Mouse (Mus musculus) monocyte, adult 2 months (primary cell): ENCODE measurements around the gene Herc6.
"Not testable (repeated sequence)": the region's sequence is repeated elsewhere in the genome, so short reads cannot be mapped to it uniquely, and the experiment has no call there.

Experiments
- DNase-seq, 2 experiments: peaks; one replicate each; pipeline ENCODE4 v3.0.0; 2022; ENCODE audit warnings: low spot score in 2 of 2, low read depth in 1 of 2

The Herc6 gene

DNA sequence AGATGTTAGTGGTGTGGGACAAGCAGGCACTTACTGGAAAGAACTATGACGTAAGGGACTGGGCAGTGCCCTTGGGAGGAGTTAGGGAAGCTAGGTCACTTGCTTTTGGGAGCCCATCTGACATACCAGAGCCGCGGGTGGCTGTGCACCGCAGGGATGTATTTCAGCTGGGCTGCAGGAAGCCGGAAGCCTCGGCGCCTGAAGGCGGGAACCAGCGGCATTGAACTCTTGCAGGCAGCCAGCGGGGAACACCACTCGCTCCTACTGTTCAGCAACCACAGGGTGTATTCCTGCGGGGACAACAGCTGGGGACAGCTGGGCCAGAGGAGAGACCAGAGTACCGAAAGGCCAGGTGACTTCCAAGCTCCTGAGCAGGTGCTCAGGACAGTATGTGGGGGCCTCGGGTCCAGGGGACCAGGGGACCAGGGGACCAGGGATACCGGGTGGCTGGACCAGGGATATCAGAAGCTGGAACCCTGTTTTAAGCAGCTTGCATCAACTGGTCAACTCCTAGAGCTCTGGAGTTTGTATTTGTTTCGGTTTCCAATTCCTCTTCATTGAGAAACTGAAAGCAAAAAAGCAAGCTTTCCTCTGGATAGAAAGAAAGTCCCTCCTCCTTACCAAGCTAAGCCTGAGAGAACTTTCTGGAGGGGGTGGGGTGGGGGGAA, at the start of gene Herc6:
Gene Herc6, plus strand, starts transcription at position 120 of the 668 bp plus-strand sequence.
- peak; percentile 26 to 41 for DNase-seq

DNA sequence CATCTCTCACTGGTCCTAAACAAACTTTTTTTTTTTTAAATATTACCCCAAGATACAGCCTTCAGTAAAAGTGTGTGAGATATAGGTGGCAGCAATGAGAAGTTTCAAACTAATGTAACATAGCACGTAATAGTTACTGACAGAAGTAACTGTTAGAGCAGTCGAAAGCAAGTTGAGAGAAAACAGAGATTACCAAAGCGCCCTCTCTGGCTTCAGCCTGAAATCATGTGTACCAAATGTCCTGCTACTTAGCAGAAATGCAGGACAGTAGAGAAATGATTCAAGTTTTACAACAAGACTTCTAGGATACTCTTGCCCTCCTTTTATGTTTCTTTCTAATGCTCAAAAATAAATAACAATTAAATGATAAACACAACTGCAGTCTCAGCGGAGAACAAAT, 49.8 kb upstream of the Herc6 start:
- no peak for DNase-seq

DNA sequence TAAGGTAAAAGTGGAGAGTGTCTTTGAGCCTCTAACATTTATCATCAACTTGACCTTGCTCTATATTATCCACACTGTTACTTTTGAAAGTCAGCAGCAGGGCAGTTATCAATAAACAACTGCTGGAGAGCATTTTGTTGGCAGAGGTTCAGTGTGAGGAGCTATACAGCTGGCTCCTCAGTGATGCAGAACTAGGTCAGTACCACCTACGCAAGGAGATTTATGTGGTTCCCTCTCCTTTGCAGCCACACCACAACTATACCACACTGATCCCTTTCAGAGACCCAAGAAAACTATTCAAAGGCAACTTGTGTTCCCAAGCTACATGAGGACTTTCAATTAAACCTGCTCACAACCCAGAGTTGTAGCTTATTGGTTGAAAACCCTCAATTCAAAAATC, 49.4 kb upstream of the Herc6 start:
- DNase-seq: no peak

DNA sequence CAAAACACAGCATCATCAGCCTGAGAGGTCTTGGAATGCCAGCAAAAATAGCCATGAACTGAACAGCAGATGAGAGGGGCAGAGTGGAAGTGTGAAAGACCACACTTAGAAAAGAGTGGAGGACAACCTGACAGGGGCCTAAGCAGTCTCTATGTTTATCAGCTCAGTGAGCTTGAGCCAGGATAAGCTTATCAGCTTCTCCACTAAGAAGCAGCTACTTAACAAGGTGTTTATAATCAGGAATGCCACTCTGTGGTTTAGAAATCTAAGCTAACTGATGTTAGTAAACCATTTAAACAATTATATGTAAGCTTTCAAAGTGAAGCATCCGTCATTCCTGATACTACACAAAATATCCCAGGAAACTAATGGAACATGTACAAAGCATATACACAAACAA, 48.8 kb upstream of the Herc6 start:
- no peak for DNase-seq

DNA sequence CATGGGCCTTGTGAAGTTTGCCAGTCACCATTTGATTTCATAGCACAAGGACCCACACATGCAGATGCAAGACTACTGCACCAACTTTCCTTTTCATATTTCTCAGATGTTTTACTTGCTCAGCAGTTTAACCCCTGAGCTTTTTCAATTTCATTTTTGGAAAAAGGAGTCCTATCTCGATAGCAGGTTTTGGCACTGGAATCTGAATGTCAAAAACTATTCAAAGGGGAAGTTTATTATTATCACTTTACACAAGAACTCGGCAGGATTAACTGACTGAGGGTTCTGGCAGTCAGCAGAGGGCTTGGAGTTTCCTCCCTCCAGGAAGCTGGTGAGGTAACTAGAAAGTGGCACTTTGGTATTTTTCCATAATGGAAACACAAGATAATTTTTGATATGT, 47.4 kb upstream of the Herc6 start:
- no peak for DNase-seq

DNA sequence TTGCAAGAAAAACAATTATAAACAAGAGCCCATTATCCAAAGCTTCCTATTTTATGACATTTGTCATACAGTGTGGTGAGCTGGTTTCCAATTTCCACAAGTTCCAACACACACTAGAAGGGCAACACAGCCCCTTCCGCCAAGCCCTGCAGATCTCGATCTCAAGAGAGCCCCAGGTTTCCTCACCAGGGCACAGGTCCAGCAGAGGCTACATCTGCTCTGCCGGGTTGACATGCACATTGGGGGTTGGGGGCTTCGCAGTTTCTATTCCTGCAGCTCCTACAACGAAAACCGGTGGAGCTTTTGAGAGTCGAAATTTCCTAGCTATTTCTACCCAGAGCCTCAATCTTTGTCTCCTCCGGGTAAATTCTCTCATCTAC, 46.6 kb upstream of the Herc6 start:
- DNase-seq: no peak

DNA sequence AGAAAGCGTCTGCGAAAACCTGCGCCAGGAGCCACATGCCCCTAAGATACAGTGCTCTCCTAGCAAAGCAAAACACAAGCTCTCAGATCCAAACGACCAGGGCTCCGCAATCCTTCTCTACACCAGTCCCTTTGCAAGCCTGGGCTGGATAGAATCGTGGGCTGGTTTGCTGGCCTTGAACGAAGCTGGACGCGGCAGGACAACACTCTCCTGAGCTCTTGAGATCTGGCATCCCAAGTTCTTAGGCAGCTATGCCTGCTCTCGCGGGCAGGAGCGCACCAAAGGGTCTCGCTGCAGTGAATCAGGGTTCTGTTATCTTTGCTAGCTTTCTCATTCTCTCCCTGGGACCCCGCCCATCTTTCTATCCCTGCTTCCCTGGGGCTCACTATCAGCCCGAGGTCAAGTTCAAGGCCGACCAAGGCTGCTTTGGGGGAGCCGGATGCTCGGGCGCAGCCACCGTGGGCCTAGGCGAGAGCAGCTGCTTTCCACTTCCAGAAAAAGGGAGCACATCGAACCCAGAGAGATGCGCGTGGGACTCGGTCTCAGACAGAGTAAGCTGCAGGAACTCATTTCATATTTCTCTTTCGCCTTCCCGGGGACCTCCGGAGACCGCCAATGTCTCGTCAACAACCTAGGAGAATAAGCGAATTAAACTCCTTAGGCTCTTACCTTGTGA, 46.1 kb upstream of the Herc6 start:
- peak in 1 of 2 experiments; percentile 6 for DNase-seq

DNA sequence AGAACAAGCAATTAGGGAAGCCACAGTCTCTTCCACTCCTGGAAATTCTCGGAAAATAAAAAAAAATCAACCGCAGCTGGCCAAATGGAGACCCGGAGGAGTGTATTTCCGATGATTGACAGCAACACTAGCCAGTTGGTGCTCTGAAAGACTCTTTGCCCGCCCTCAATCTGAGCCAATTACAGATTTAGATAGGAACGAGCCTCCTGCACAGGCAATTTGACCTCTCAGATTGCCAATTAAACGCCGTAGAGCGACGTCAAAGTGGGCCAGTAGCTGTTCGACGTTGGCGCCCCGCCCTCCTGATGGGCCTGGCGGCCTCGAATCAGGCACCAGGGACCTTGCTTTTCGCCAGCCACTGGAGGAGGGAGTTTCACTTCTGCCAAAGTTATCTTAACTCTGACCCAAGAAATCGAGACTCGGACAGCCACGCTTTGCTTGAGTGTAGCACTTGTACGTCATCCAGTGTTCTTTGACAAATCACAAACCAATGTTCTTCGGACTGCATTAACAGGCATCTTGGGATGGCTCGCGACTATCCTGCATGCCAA, 45.3 kb upstream of the Herc6 start, which contains the start of gene Ppm1k:
Gene Ppm1k, minus strand, starts transcription at position 83 of the 551 bp plus-strand sequence.
- peak; percentile 98 for DNase-seq

DNA sequence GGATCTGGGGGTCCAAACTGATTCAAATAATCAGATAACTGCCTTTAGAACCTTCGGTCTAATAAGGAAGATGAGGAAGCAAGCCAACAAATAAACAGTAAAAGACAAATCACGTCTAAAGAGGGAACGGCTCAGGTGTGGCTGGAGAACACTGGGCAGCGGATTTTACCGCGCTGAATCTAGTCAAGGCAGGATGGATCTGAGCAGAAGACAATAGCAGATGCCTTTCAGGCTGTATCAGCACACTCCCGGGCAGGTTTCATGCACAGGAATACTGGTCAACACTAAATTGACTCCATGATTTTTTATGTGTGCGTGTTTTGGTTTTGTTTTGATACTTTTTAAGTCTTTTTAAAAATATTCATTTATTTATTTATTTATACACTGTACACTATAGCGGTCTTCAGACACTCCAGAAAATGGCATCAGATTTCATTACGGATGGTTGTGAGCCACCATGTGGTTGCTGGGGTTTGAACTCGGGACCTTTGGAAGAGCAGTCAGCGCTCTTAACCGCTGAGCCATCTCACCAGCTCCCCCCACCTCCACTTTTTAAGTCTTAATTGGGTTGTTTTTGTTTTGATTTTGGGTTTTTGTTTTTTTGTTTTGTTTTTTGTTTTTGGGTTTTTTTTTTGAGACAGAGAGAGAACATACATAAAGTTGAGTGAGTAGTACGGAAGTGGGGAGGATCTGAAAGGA, 44.7 kb upstream of the Herc6 start:
- no peak for DNase-seq

DNA sequence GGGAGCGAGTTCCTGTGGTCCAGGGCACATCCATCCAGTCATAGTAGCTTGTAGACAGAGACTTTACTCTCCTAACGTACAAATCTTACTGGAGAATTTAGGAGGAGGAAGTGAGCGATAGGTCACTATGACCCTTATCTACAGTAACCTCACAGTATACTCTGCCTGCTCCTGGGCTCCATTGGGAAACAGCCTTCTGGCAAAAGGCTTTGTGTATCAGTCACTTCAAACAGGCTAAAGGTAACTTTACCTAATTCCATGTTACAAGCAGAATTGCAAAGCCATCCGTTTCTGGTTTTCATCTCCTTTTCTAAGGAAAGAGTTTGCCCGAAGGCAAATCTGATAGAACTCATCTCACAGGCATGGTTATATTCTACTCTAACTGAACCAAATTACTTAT, 42.9 kb upstream of the Herc6 start:
- no peak for DNase-seq

DNA sequence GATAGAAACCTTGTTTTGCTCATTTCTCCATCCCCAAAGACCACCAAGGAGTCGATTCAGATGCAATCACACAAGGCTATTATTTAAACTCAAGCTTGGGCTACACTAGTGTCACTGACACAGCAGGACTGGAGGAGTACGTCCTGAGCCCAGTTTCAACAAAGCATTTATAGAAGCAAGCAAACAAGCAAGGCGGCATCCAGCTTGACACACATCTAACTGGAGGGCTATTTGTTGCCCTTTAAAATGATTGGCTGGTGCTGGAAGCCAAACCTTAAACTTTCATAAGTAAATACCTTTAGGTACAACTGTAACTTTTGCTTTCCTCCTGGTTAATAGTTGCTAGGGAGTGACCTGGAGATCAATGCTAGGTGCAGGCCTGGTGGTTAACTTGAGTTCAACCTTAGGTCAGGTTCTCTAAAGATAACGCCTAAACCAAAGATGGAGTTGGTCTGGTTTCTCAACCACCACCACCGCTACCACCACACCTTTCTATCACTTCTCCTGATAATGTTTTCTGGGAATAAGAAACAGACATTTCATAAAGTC, 39.8 kb upstream of the Herc6 start:
- no peak for DNase-seq

DNA sequence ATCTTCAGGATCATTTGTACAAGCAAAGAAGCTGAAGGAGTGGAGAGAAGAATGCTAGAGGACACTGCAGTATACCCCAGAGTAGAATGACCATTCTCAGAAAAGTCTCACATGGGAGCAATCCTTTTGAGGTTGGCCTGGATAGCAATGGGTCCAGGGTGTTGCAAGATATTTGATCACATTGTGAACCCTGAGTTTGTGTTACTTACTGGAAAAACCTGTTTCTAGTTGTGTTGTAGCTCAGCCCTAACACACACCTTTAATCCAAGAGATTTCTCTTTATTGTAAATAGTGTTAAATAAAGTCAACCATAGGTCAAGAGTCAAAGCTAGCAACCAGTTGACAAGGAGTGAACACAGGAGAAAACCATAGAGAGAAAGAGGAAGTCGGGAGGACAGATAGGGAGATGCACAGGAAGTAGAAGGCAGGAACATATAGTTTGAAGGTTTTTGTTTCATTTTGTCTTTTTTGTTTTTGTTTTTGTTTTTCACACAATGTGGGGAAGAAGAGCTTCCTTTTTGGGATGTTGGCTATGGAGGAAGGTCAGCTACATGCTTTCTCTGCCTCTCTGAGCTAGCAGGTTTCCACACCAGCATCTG, 39.0 kb upstream of the Herc6 start:
- no peak for DNase-seq

DNA sequence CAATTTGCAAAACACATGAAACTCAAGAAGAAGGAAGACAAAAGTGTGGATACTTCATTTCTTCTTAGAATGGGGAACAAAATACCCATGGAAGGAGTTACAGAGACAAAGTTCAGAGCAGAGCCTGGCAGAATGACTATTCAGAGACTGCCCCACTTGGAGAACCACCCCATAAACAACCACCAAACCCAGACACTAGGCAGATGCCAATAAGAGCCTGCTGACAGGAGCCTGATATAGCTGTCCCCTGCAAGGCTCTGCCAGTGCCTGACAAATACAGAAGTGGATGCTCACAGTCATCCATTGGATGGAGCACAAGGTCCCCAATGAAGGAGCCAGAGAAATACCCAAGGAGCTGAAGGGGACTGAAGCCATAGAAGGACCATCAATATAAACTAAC, 37.2 kb upstream of the Herc6 start:
- not testable (repeated sequence) for DNase-seq

DNA sequence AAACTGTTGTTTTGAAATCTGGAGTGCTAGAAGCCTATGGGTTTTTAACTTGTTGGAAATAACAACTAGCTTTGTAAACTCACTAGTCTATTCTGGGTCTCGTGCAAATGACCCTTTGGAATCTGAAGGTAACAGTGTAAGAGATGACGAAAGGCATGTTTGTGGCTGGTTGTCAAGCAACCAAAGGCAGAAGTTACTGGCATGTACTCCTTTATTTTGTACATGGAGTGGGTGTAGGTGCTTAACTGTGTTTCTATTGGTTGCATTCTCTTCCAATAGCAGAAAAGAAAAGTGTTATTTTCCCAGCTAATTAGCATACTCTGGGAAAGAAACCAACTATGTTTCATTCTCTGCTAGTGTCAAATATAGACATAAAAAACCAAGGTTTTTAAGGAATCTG, 35.9 kb upstream of the Herc6 start:
- DNase-seq: no peak

DNA sequence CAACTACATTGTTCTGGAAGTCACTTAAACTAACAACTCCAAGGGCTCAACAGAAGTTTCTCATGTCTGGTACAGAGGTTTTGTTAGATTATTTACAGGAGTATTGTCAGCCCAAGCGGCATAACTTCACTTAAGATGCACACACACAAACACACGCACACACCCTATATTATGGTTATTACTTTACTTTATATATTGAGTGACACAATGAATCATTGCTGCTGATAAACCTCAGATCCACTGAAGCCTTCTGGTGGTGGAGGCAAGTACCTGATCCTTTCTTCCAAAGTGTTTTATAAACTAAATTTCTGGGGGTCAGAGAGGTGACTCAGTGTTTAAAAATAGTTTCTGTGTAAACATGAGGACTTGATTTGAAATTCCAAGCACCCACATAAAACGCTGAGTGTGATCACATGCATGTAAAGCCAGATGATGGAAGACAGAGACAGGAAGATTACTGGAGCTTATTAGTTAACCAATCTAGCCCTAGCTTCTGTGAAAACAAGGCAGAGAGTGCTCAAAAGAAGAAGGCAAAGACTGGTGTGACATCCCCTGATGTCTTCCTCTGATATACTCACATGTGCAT, 29.5 kb upstream of the Herc6 start:
- no peak for DNase-seq

DNA sequence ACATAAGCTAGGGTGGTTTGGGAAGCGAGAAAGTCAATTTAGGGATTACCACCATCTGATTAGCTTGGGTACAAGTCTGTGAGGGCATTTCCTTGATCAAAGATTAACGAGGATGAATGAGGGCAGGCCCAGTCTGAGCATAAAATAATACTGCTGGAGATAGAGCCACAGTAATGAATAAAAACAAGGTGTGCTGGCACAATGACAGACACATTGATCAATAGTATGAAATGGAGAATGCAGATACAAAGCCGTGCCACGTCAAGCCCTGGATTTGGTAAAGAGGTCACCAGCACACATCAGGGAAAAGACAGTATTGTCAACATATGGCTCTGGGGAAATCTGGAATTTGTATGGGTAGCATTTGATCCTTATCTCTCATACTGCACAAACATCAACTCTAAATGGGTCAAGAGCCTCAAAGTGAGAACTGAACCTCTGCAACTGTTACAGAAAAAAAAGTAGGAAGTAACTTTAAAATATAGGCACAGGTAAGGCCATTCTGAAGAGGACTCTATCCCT, 22.9 kb upstream of the Herc6 start:
- no peak for DNase-seq

DNA sequence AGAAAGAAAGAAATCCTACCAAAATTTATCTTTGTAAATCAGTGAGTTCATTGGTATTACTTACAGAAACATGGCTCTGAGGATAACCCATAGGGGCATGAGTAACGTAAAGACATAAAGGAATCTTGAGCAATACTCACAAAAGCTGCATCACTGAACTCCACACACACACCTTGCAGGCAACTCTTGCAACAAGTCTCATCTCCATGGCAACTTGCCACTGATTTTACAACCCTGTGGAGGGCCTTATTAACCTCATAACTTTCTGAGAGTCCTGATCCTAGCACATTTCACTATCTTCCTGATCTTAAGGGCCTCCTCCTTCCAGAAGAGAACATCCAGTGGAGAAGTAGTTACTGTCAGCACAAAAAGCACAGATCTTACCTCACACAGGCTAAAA, 17.3 kb upstream of the Herc6 start:
- no peak for DNase-seq

DNA sequence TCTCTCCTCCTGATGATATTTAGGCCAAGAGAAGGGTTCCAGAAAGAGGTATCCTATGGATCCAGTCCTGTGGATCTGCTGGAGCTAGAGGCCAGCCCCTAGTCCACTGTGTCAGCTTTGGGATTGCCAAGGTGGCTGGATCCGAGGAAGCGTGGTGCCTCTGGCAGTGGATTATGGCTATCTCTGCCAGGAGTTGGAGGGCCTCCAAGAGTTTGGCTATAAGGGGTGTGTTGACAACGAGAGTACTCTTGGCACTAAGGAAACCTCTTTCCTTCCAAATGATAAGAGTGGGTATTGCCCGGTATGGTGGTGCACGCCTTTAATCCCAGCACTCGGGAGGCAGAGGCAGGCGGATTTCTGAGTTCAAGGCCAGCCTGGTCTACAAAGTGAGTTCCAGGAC, 15.3 kb upstream of the Herc6 start:
- no peak for DNase-seq

DNA sequence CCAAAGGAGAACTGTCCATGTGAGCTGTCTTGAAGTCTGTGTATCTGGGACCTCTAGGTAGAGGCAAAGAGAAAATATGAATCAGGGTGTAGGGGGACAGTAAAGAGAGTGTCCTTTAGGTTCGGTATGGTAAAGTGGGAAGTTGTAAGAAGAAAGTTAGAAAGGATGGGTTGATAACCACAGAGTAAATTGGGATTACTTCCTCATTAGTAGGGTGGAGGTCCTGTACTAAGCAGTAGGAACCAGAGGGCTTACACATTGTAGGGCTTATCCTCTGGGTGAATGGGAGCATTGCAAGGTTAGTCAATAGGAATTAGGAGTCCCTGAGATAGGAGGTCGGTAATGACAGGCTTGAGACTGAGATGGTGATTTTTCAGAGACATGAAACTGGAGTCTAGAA, 13.2 kb upstream of the Herc6 start:
- no peak for DNase-seq

DNA sequence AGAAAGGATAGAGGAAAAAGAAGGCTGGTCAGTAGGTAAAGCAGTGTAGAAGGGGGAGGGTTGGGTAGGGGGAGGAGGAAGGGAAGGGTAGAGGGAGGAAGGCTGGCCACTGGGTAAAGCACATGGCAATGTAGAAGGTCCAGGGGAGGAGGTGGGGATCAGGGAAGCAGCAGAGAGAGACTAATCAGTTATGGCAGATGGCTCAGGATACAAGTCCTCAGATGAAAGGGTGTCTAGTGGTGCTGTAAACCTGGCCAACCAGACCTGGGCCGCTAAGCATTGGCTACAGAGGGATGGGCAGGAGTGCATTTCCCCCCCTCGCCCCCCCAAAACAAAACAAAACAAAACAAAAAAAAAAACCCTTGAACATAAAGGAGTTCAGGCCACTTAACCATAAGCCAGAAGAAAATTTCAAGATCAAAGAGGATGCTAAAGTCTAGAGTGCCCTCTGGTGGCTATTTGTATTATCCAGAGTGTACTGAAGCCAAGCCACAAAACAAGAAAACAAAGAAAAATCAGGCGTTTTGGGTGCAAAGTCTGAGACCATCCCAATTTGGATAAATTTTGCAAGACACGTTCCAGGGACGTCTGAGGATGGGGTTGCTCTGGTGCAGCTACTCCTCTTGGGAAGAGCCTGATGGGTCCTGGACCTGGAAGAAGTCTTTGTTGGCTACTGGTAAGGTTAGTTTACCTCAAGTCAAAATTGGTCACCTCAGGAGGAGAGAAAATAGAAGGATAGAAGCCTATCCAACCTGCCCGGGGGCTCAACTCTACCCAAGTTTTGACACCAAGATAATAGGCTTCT, 10.4 kb upstream of the Herc6 start:
- DNase-seq: no peak
